Mouse (Mus musculus) embryonic facial prominence, embryonic 12.5 days (tissue): ENCODE results near the gene Ywhae. TPM values are rescaled to one million over a fixed set of nuclear protein-coding genes. Genes with fewer than 3 reads are reported as not detected.

ENCODE experiments used
- ATAC-seq: fragments of 200-750 bp; cut with Nextera tagmentation; 2 replicates; pipeline ENCODE4 v1.8.0; 2017; ENCODE audit not compliant: insufficient number of reproducible peaks, insufficient read depth, low FRiP score, low TSS enrichment
- H3K27ac ChIP-seq: fragments of 300-500 bp; sonication (generic); 2 replicates; pipeline ENCODE4 v1.5.1; 2016; ENCODE audit warnings: mild to moderate bottlenecking
- H3K27me3 ChIP-seq: fragments of 300-500 bp; sonication (generic); 2 replicates; pipeline ENCODE4 v1.6.1; 2016; ENCODE audit warnings: mild to moderate bottlenecking, moderate library complexity
- H3K36me3 ChIP-seq: fragments of 300-500 bp; sonication (generic); 2 replicates; pipeline ENCODE4 v1.6.1; 2016; ENCODE audit warnings: mild to moderate bottlenecking
- H3K4me1 ChIP-seq: fragments of 300-500 bp; sonication (generic); 2 replicates; pipeline ENCODE4 v1.6.1; 2016
- H3K4me2 ChIP-seq: fragments of 300-500 bp; sonication (generic); replicated peaks from 2 replicates; pipeline ENCODE4 v1.6.1; 2016; ENCODE audit warnings: mild to moderate bottlenecking, moderate library complexity
- H3K4me3 ChIP-seq: fragments of 300-500 bp; sonication (generic); 2 replicates; pipeline ENCODE4 v1.5.1; 2016; ENCODE audit warnings: mild to moderate bottlenecking
- H3K9ac ChIP-seq: fragments of 300-500 bp; sonication (generic); 2 replicates; pipeline ENCODE4 v1.6.1; 2016; ENCODE audit warnings: mild to moderate bottlenecking, moderate library complexity
- H3K9me3 ChIP-seq: fragments of 300-500 bp; sonication (generic); 2 replicates; pipeline ENCODE4 v1.6.1; 2016; ENCODE audit warnings: mild to moderate bottlenecking, moderate library complexity
- WGBS: fragments of 180-500 bp; shearing (Covaris S2); methylation state at CpG from one replicate; pipeline ENCODE4 v1.1.7; 2016; 5-methylcytosine and 5-hydroxymethylcytosine counted together
- polyA plus RNA-seq: library from polyadenylated mRNA; unstranded; fragments of >200 nt; fragmentation: Nextera tagmentation; extraction: Ambion mirVana; gene quantifications from 2 replicates; pipeline ENCODE4 v1.2.1, GENCODE M21; 2016

The Ywhae gene
- polyA plus RNA-seq, 1 experiment from 2014 or later, result 1,107 TPM

GRCm38 (mm10) chr11:75796029-75796445, 63.4 kb downstream of the Ywhae start, which contains the start of gene Doc2b:
Gene Doc2b (minus strand): TSS chr11:75796049.
- Histone ChIP-seq H3K4me1 (0 out of 2 replicates have a peak, but pooled peaks cover 6% of the 10 kb centered on the region), H3K36me3 (no peaks in the 10 kb centered on the region), H3K27ac (no peak within 1 kb of the TSS), H3K4me3 (peak within 1 kb of the TSS; percentile 53), H3K9ac (peak within 1 kb of the TSS; percentile 70), H3K9me3 (no peaks in the 10 kb centered on the region), H3K4me2 (peak within 1 kb of the TSS; percentile 73), H3K27me3 (peaks cover 68% of the 10 kb centered on the region)
- 4% methylated on average over 33 of the region's 37 CpGs for WGBS
- no peak; the same call in 1 of the 2 replicates for ATAC-seq

- whole genome bisulfite sequencing, result 71% methylated on average over 13 of the region's 13 CpGs
- Histone ChIP-seq H3K9ac (no peak overlapping the region), H3K9me3 (no peaks in the 10 kb centered on the region), H3K27me3 (peaks cover 66% of the 10 kb centered on the region), H3K4me2 (peak overlapping the region; percentile 73), H3K4me1 (0 out of 2 replicates have a peak, but pooled peaks cover 6% of the 10 kb centered on the region), H3K4me3 (peak overlapping the region; percentile 53; the same call in 1 of the 2 replicates), H3K27ac (no peak overlapping the region), H3K36me3 (no peaks in the 10 kb centered on the region)
- ATAC-seq, result peak; percentile 24; the same call in 1 of the 2 replicates
Observed at GRCm38 (mm10) chr11:75796536-75797246, 64.0 kb downstream of the Ywhae start.

- Histone ChIP-seq H3K4me1 (no peaks in the 10 kb centered on the region), H3K9ac (no peak overlapping the region), H3K36me3 (no peaks in the 10 kb centered on the region), H3K27ac (no peak overlapping the region), H3K9me3 (no peaks in the 10 kb centered on the region), H3K4me3 (no peak overlapping the region), H3K27me3 (peaks cover 26% of the 10 kb centered on the region), H3K4me2 (no peak overlapping the region)
- 88% methylated on average over 4 of the region's 4 CpGs for WGBS
- ATAC-seq, result no peak; the same call in 1 of the 2 replicates
Observed at GRCm38 (mm10) chr11:75801369-75801768, 68.7 kb downstream of the Ywhae start.

- H3K27me3 ChIP-seq, result peaks cover 20% of the 10 kb centered on the region
- H3K9me3 ChIP-seq, result no peaks in the 10 kb centered on the region
- WGBS, result 82% methylated on average over 7 of the region's 7 CpGs
- no peak for ATAC-seq
- no peak overlapping the region for H3K27ac ChIP-seq
- no peak overlapping the region for H3K9ac ChIP-seq
- H3K4me2 ChIP-seq, result no peak overlapping the region
- H3K36me3 ChIP-seq, result no peaks in the 10 kb centered on the region
- H3K4me1 ChIP-seq, result no peaks in the 10 kb centered on the region
- H3K4me3 ChIP-seq, result no peak overlapping the region
Observed at GRCm38 (mm10) chr11:75801771-75802550, 69.3 kb downstream of the Ywhae start.

- H3K27ac ChIP-seq, result no peak overlapping the region
- no peak overlapping the region for H3K9ac ChIP-seq
- no peaks in the 10 kb centered on the region for H3K27me3 ChIP-seq
- H3K4me3 ChIP-seq, result no peak overlapping the region
- H3K9me3 ChIP-seq, result no peaks in the 10 kb centered on the region
- no peaks in the 10 kb centered on the region for H3K36me3 ChIP-seq
- H3K4me2 ChIP-seq, result no peak overlapping the region
- WGBS, result 51% methylated on average over 5 of the region's 5 CpGs
- peaks cover 6% of the 10 kb centered on the region; the same call in 1 of the 2 replicates for H3K4me1 ChIP-seq
- ATAC-seq, result no peak
Observed at GRCm38 (mm10) chr11:75807486-75807885, 74.8 kb downstream of the Ywhae start.

GRCm38 (mm10) chr11:75810526-75810925, 77.9 kb downstream of the Ywhae start:
- H3K9ac ChIP-seq, result no peak overlapping the region
- peaks cover 12% of the 10 kb centered on the region for H3K4me1 ChIP-seq
- no peak overlapping the region for H3K4me3 ChIP-seq
- no peaks in the 10 kb centered on the region for H3K27me3 ChIP-seq
- H3K36me3 ChIP-seq, result no peaks in the 10 kb centered on the region
- WGBS, result 89% methylated on average over 3 of the region's 3 CpGs
- H3K27ac ChIP-seq, result no peak overlapping the region
- H3K4me2 ChIP-seq, result no peak overlapping the region
- no peaks in the 10 kb centered on the region for H3K9me3 ChIP-seq
- no peak for ATAC-seq

- Histone ChIP-seq H3K27ac (peak overlapping the region; percentile 51), H3K36me3 (no peaks in the 10 kb centered on the region), H3K9ac (no peak overlapping the region), H3K4me2 (no peak overlapping the region), H3K9me3 (no peaks in the 10 kb centered on the region), H3K4me1 (peaks cover 12% of the 10 kb centered on the region), H3K4me3 (no peak overlapping the region), H3K27me3 (no peaks in the 10 kb centered on the region)
- 47% methylated on average over 3 of the region's 3 CpGs for WGBS
- ATAC-seq, result peak; percentile 43; the same call in 1 of the 2 replicates
Observed at GRCm38 (mm10) chr11:75811900-75812299, 79.2 kb downstream of the Ywhae start.

- H3K27ac ChIP-seq, result no peak overlapping the region
- 53% methylated on average over 10 of the region's 10 CpGs for WGBS
- no peak for ATAC-seq
Observed at GRCm38 (mm10) chr11:75813085-75813484, 80.4 kb downstream of the Ywhae start.

More at GRCm38 (mm10) chr11:75813085-75813484, 80.4 kb downstream of the Ywhae start:
- H3K27me3 ChIP-seq, result no peaks in the 10 kb centered on the region
- H3K9ac ChIP-seq, result no peak overlapping the region
- H3K9me3 ChIP-seq, result no peaks in the 10 kb centered on the region
- no peak overlapping the region for H3K4me3 ChIP-seq
- H3K36me3 ChIP-seq, result no peaks in the 10 kb centered on the region
- H3K4me2 ChIP-seq, result no peak overlapping the region
- peaks cover 16% of the 10 kb centered on the region for H3K4me1 ChIP-seq

Other genes with a start within 250 kb of the Ywhae start
- gene Prpf8, start 246.1 kb upstream of the Ywhae start, polyA plus RNA-seq, result 74.2 and 76.5 TPM in 2 replicates
- 0.31 and 0.75 TPM in 2 replicates for gene Rilp, start 222.8 kb upstream of the Ywhae start, polyA plus RNA-seq
- 6.5 and 7.0 TPM in 2 replicates for gene Scarf1, start 219.3 kb upstream of the Ywhae start, polyA plus RNA-seq
- 6.3 and 7.4 TPM in 2 replicates for gene Slc43a2, start 201.2 kb upstream of the Ywhae start, polyA plus RNA-seq
- gene Pitpna, start 144.8 kb upstream of the Ywhae start, polyA plus RNA-seq, result 96.0 TPM in 2 replicates
- gene Inpp5k, start 101.9 kb upstream of the Ywhae start, polyA plus RNA-seq, result 19.8 and 20.8 TPM in 2 replicates
- gene Myo1c, start 82.4 kb upstream of the Ywhae start, polyA plus RNA-seq, result 28.0 and 31.0 TPM in 2 replicates
- gene Crk, start 53.6 kb upstream of the Ywhae start, polyA plus RNA-seq, result 135 and 142 TPM in 2 replicates
- 2.1 and 2.5 TPM in 2 replicates for gene Doc2b, start 63.2 kb downstream of the Ywhae start, polyA plus RNA-seq
- 3.7 TPM in 2 replicates for gene Rph3al, start 205.6 kb downstream of the Ywhae start, polyA plus RNA-seq